Mouse (Mus musculus) erythroblast, embryonic 14.5 days (primary cell): ENCODE measurements around the gene Gm47283. TPM values are rescaled to one million over a fixed set of nuclear protein-coding genes. Genes with fewer than 3 reads are reported as not detected.
"Not testable (repeated sequence)": the region's sequence is repeated elsewhere in the genome, so short reads cannot be mapped to it uniquely, and the experiment has no call there.

Source experiments
- H3K27me3 ChIP-seq: 2 replicates; pipeline ENCODE4 v1.6.1; 2012; ENCODE audit warnings: inconsistent platforms; ENCODE audit not compliant: control insufficient read depth
- H3K36me3 ChIP-seq: 2 replicates; pipeline ENCODE4 v1.6.1; 2012; ENCODE audit warnings: mild to moderate bottlenecking, inconsistent platforms; ENCODE audit not compliant: control insufficient read depth
- H3K4me1 ChIP-seq: 2 replicates; pipeline ENCODE4 v1.6.1; 2012; ENCODE audit warnings: inconsistent platforms; ENCODE audit not compliant: control insufficient read depth
- H3K4me3 ChIP-seq: replicated peaks from 2 replicates; pipeline ENCODE3; 2012; ENCODE audit warnings: moderate library complexity, mild to moderate bottlenecking, inconsistent platforms
- H3K9me3 ChIP-seq: 2 replicates; pipeline ENCODE4 v1.6.1; 2012; ENCODE audit warnings: low read length, inconsistent platforms, mixed read lengths; ENCODE audit not compliant: control insufficient read depth
- GATA1 ChIP-seq: IDR thresholded peaks from 2 replicates; pipeline ENCODE4 v1.6.1; 2012; ENCODE audit warnings: low read length, inconsistent platforms, mixed read lengths
- TAL1 ChIP-seq: IDR thresholded peaks from 3 replicates; pipeline ENCODE4 v1.6.1; 2012; ENCODE audit warnings: low read length, inconsistent platforms, mixed read lengths
- polyA plus RNA-seq: library from polyadenylated mRNA; stranded (reverse); fragments of >175 nt; gene quantifications from 2 replicates; pipeline ENCODE4 v1.2.3, GENCODE M21; 2012

The Gm47283 gene
- not detected in 2 replicates for polyA plus RNA-seq

- H3K36me3 ChIP-seq, H3K4me3 ChIP-seq, H3K27me3 ChIP-seq, H3K4me1 ChIP-seq, H3K9me3 ChIP-seq: not testable (repeated sequence)
Observed at GRCm38 (mm10) chrY:90784438-90784837, at the start of gene Gm47283. Gene Gm47283 (plus strand): TSS chrY:90784738.

GRCm38 (mm10) chrY:90735181-90735895 lies 49.2 kb upstream of the Gm47283 start:
- H3K9me3 ChIP-seq, result peaks cover 39% of the 10 kb centered on the region
- H3K27me3 ChIP-seq, H3K4me1 ChIP-seq, H3K4me3 ChIP-seq: not testable (repeated sequence)
- H3K36me3 ChIP-seq, result peaks cover 41% of the 10 kb centered on the region

- H3K4me3 ChIP-seq, H3K4me1 ChIP-seq, H3K27me3 ChIP-seq: not testable (repeated sequence)
- peaks cover 47% of the 10 kb centered on the region for H3K9me3 ChIP-seq
- peaks cover 48% of the 10 kb centered on the region for H3K36me3 ChIP-seq
Observed at GRCm38 (mm10) chrY:90736217-90737000, 48.1 kb upstream of the Gm47283 start.

GRCm38 (mm10) chrY:90737606-90738430 lies 46.7 kb upstream of the Gm47283 start:
- Histone ChIP-seq H3K4me3 (no peak overlapping the region), H3K36me3 (peaks cover 59% of the 10 kb centered on the region), H3K27me3 (peaks cover 9% of the 10 kb centered on the region; the same call in 1 of the 2 replicates), H3K4me1 (no peaks in the 10 kb centered on the region), H3K9me3 (peaks cover 58% of the 10 kb centered on the region)
- TF ChIP-seq TAL1 (no peak), GATA1 (no peak)

GRCm38 (mm10) chrY:90738431-90738680 lies 46.2 kb upstream of the Gm47283 start:
- Histone ChIP-seq H3K4me1 (no peaks in the 10 kb centered on the region), H3K4me3 (no peak overlapping the region), H3K27me3 (peaks cover 9% of the 10 kb centered on the region; the same call in 1 of the 2 replicates), H3K9me3 (peaks cover 64% of the 10 kb centered on the region), H3K36me3 (peaks cover 61% of the 10 kb centered on the region)
- TF ChIP-seq GATA1, result no peak

GRCm38 (mm10) chrY:90738841-90739530 lies 45.6 kb upstream of the Gm47283 start:
- Histone ChIP-seq H3K9me3 (peaks cover 70% of the 10 kb centered on the region), H3K36me3 (peaks cover 63% of the 10 kb centered on the region)
- H3K4me3 ChIP-seq, H3K4me1 ChIP-seq, H3K27me3 ChIP-seq: not testable (repeated sequence)

GRCm38 (mm10) chrY:90739531-90740012 lies 45.0 kb upstream of the Gm47283 start:
- not testable (repeated sequence) for H3K4me1 ChIP-seq, H3K27me3 ChIP-seq, H3K4me3 ChIP-seq
- Histone ChIP-seq H3K36me3 (peaks cover 64% of the 10 kb centered on the region), H3K9me3 (peaks cover 72% of the 10 kb centered on the region)

GRCm38 (mm10) chrY:90740013-90740561 lies 44.5 kb upstream of the Gm47283 start:
- Histone ChIP-seq H3K36me3 (peaks cover 65% of the 10 kb centered on the region), H3K4me3 (no peak overlapping the region), H3K4me1 (peaks cover 2% of the 10 kb centered on the region), H3K9me3 (peaks cover 73% of the 10 kb centered on the region), H3K27me3 (peaks cover 9% of the 10 kb centered on the region; the same call in 1 of the 2 replicates)
- no peak for TF ChIP-seq TAL1
- no peak for TF ChIP-seq GATA1

GRCm38 (mm10) chrY:90741006-90741405 lies 43.5 kb upstream of the Gm47283 start:
- not testable (repeated sequence) for H3K4me3 ChIP-seq, H3K4me1 ChIP-seq, H3K27me3 ChIP-seq
- Histone ChIP-seq H3K9me3 (peaks cover 76% of the 10 kb centered on the region), H3K36me3 (peaks cover 68% of the 10 kb centered on the region)

- H3K27me3 ChIP-seq, H3K4me3 ChIP-seq, H3K4me1 ChIP-seq: not testable (repeated sequence)
- Histone ChIP-seq H3K9me3 (peaks cover 76% of the 10 kb centered on the region), H3K36me3 (peaks cover 68% of the 10 kb centered on the region)
Observed at GRCm38 (mm10) chrY:90741452-90742260, 42.9 kb upstream of the Gm47283 start.

GRCm38 (mm10) chrY:90742261-90743052 lies 42.1 kb upstream of the Gm47283 start:
- H3K4me3 ChIP-seq, H3K27me3 ChIP-seq, H3K4me1 ChIP-seq: not testable (repeated sequence)
- Histone ChIP-seq H3K9me3 (peaks cover 76% of the 10 kb centered on the region), H3K36me3 (peaks cover 68% of the 10 kb centered on the region)
